Mouse (Mus musculus) left cerebral cortex, postnatal 14 days (tissue): ENCODE measurements around the gene Itpr3. TPM values are rescaled to one million over a fixed set of nuclear protein-coding genes. Genes with fewer than 3 reads are reported as not detected.

Experiments
- DNase-seq, 2 experiments: peaks; one replicate each; pipeline ENCODE4 v3.0.0; 2021 to 2022; ENCODE audit warnings: low spot score in 2 of 2, mixed read lengths in 1 of 2
- intact Hi-C: fragments of 180-260 bp; cut with DNase I; formaldehyde crosslinking; loops from one replicate; pipeline ENCODE4 v1.15.1; 2025
- total RNA-seq, 2 experiments: library from RNA; stranded (reverse); gene quantifications; 2 replicates each; pipeline ENCODE4 v1.2.3; 2021

The Itpr3 gene
- total RNA-seq, 2 experiments from 2014 or later, result 2.2 to 2.4 TPM

GRCm38 (mm10) chr17:27101675-27102074 lies 44.6 kb downstream of the Itpr3 start:
- intact Hi-C loops, result no loop called here
- no peak for DNase-seq

- intact Hi-C loops, result no loop called here
These were observed 48.8 kb downstream of the Itpr3 start for GRCm38 (mm10) chr17:27105698-27106470.

GRCm38 (mm10) chr17:27106745-27107144 lies 49.6 kb downstream of the Itpr3 start:
- intact Hi-C loops, result no loop called here
- no peak for DNase-seq

More at GRCm38 (mm10) chr17:27105698-27106470, 48.8 kb downstream of the Itpr3 start:
- no peak for DNase-seq

- DNase-seq, result no peak
- intact Hi-C loops, result no loop called here
These were observed 50.8 kb downstream of the Itpr3 start for GRCm38 (mm10) chr17:27107936-27108335.

- no peak for DNase-seq
- intact Hi-C loops, result no loop called here
These were observed 53.0 kb downstream of the Itpr3 start for GRCm38 (mm10) chr17:27110072-27110471.

GRCm38 (mm10) chr17:27118676-27119539 lies 61.8 kb downstream of the Itpr3 start:
- DNase-seq, result no peak
- intact Hi-C loops, result no loop called here

GRCm38 (mm10) chr17:27119540-27119895 lies 62.4 kb downstream of the Itpr3 start:
- intact Hi-C loops, result no loop called here
- no peak for DNase-seq

- intact Hi-C loops, result loop anchor here (2.0 kb wide), 1 partner anchor 87 kb away; no protein-coding TSS in a partner anchor
These were observed 62.9 kb downstream of the Itpr3 start for GRCm38 (mm10) chr17:27119954-27120353.

GRCm38 (mm10) chr17:27120561-27121024 lies 63.5 kb downstream of the Itpr3 start:
- peak; percentile 75 to 88 for DNase-seq
- intact Hi-C loops, result loop anchor here (2.0 kb wide), 1 partner anchor 88 kb away; no protein-coding TSS in a partner anchor

More at GRCm38 (mm10) chr17:27119954-27120353, 62.9 kb downstream of the Itpr3 start:
- no peak for DNase-seq

GRCm38 (mm10) chr17:27121266-27121665 lies 64.2 kb downstream of the Itpr3 start:
- DNase-seq, result no peak
- intact Hi-C loops, result loop anchor here (2.0 kb wide), 1 partner anchor 88 kb away; no protein-coding TSS in a partner anchor

- intact Hi-C loops, result loop anchor here (2.0 kb wide), 1 partner anchor 89 kb away; no protein-coding TSS in a partner anchor
- DNase-seq, result no peak
These were observed 64.7 kb downstream of the Itpr3 start for GRCm38 (mm10) chr17:27121781-27122180.

GRCm38 (mm10) chr17:27122701-27123100 lies 65.6 kb downstream of the Itpr3 start:
- DNase-seq, result no peak
- intact Hi-C loops, result no loop called here

GRCm38 (mm10) chr17:27123103-27123502 lies 66.0 kb downstream of the Itpr3 start:
- DNase-seq, result no peak
- intact Hi-C loops, result no loop called here

- intact Hi-C loops, result no loop called here
- no peak for DNase-seq
These were observed 66.8 kb downstream of the Itpr3 start for GRCm38 (mm10) chr17:27123813-27124375.

GRCm38 (mm10) chr17:27125185-27125584 lies 68.1 kb downstream of the Itpr3 start:
- intact Hi-C loops, result no loop called here
- DNase-seq, result peak; percentile 69 to 88

- intact Hi-C loops, result no loop called here
- DNase-seq, result peak in 1 of 2 experiments; percentile 59
These were observed 68.6 kb downstream of the Itpr3 start for GRCm38 (mm10) chr17:27125669-27126202.

GRCm38 (mm10) chr17:27126974-27127373 lies 69.9 kb downstream of the Itpr3 start:
- intact Hi-C loops, result no loop called here
- DNase-seq, result no peak

- intact Hi-C loops, result no loop called here
- DNase-seq, result no peak
These were observed 71.1 kb downstream of the Itpr3 start for GRCm38 (mm10) chr17:27128189-27128588.

GRCm38 (mm10) chr17:27129291-27129690 lies 72.2 kb downstream of the Itpr3 start:
- DNase-seq, result no peak
- intact Hi-C loops, result no loop called here
